Mouse (Mus musculus) cerebellum, postnatal 36 days (tissue): Measurements from ENCODE around the gene Olfr1366.
A peak's percentile ranks its signal among the peaks of the same experiment; 100 is the strongest.
"Not testable (repeated sequence)": the region's sequence is repeated elsewhere in the genome, so short reads cannot be mapped to it uniquely, and the experiment has no call there.

Experiments used
- DNase-seq, 2 experiments: peaks; one replicate each; pipeline ENCODE4 v3.0.0; 2021 to 2022; ENCODE audit warnings: mixed read lengths in 2 of 2

Gene Olfr1366

GRCm38 (mm10) chr13:21542708-21543107 is at the start of gene Olfr1366:
Gene Olfr1366 (minus strand): TSS chr13:21542808.
- DNase-seq: no peak

GRCm38 (mm10) chr13:21591618-21592017 is 49.0 kb upstream of the Olfr1366 start:
- DNase-seq: no peak

- no peak for DNase-seq
These were observed 39.1 kb upstream of the Olfr1366 start, which contains the start of gene Olfr1364 for GRCm38 (mm10) chr13:21581659-21582058. Gene Olfr1364 (minus strand): TSS chr13:21581759.

- DNase-seq: no peak
These were observed 17.2 kb upstream of the Olfr1366 start, which contains the start of gene Olfr1535 for GRCm38 (mm10) chr13:21559793-21560192. Gene Olfr1535 (minus strand): TSS chr13:21559893.

GRCm38 (mm10) chr13:21550416-21551110 is 8.0 kb upstream of the Olfr1366 start:
- DNase-seq: no peak

GRCm38 (mm10) chr13:21549487-21549886 is 6.9 kb upstream of the Olfr1366 start:
- no peak for DNase-seq

GRCm38 (mm10) chr13:21530781-21531201 is 11.8 kb downstream of the Olfr1366 start, which contains the start of gene Zkscan8:
Gene Zkscan8 (minus strand): TSS chr13:21531120.
- DNase-seq: peak; percentile 90 to 95

GRCm38 (mm10) chr13:21530136-21530535 is 12.5 kb downstream of the Olfr1366 start:
- DNase-seq: no peak

GRCm38 (mm10) chr13:21506221-21506649 is 36.4 kb downstream of the Olfr1366 start:
- peak; percentile 80 to 81 for DNase-seq

GRCm38 (mm10) chr13:21502296-21502695 is 40.3 kb downstream of the Olfr1366 start:
- no peak for DNase-seq

GRCm38 (mm10) chr13:21501182-21501581 is 41.4 kb downstream of the Olfr1366 start, which contains the start of gene Gm11273:
Gene Gm11273 (minus strand): TSS chr13:21501418.
- DNase-seq: not testable (repeated sequence)

GRCm38 (mm10) chr13:21495080-21495479 is 47.5 kb downstream of the Olfr1366 start, which contains the start of gene AK157302:
Gene AK157302 (plus strand): TSS chr13:21495223.
- DNase-seq: peak; percentile 19 to 27

- DNase-seq: no peak
These were observed 49.8 kb downstream of the Olfr1366 start for GRCm38 (mm10) chr13:21492847-21493246.

GRCm38 (mm10) chr13:21486881-21487280 is 55.7 kb downstream of the Olfr1366 start:
- no peak for DNase-seq
